ENCODE assay signal across 12 mouse cellular contexts in the genomic region with DNA sequence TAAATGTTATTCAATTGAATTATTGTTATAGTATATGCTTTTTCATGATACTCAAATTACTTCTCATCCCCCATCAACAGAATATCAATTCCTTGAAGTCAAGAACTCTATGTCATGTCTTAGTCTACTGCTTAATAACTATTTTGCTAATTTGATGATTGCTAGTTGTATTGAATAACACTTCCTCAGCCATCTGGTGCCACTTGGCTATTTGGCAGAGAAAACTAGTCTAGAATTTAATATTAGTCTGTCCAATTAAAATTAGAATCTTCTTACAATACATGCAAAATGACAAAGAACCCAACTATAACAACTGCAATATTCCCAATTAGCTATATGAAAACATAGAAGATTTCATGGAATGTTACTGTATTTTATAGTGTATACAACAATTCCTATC.
"Had no signal": no experiment of that assay in that cellular context is flagged by ENCODE, and none has a peak within 500 bp of the region (broad histone marks: within the 10 kb centered on the region; RNA-seq: fewer than 3 reads in every experiment).

No protein-coding gene starts in this region.

- DNase-seq: lung, embryonic 14.5 days; lung, postnatal 10 days; lung, postnatal 4 days; midbrain, embryonic 14.5 days; retina, postnatal 1 day; right cerebral cortex, adult 18-20 months; right cerebral cortex, postnatal 25 days; right cerebral cortex, postnatal 4 days; spleen, adult 18-20 months; thymus, adult 18-20 months; thymus, postnatal 14 days; thymus, postnatal 36 days had no signal
